Mouse (Mus musculus): ENCODE data around the gene Trim29. TPM values are rescaled to one million over a fixed set of nuclear protein-coding genes. Genes with fewer than 3 reads are reported as not detected.

Gene Trim29
- polyA plus RNA-seq, 1 experiment from 2014 or later = 2.4 TPM

- WGBS = 64% methylated on average over 5 of the region's 5 CpGs
- no peak overlapping the region for H3K9ac ChIP-seq (ENCODE audit: low read length)
- H3K4me1 ChIP-seq (ENCODE audit: control insufficient read depth, insufficient read depth, low read length) = no peaks in the 10 kb centered on the region
- no peak overlapping the region for H3K4me2 ChIP-seq (ENCODE audit: low read depth)
- no peaks in the 10 kb centered on the region for H3K27me3 ChIP-seq (ENCODE audit: control insufficient read depth, insufficient read depth, low read length)
- ATAC-seq (ENCODE audit: insufficient read depth, low FRiP score, low TSS enrichment) (no peak), DNase-seq (ENCODE audit: low spot score) (no peak)
- no peak overlapping the region for H3K4me3 ChIP-seq (ENCODE audit: low read depth, low read length)
- H3K9me3 ChIP-seq (ENCODE audit: control insufficient read depth, low read length) = no peaks in the 10 kb centered on the region
- no peaks in the 10 kb centered on the region for H3K36me3 ChIP-seq (ENCODE audit: control insufficient read depth, insufficient read depth, low read length)
- H3K27ac ChIP-seq (ENCODE audit: low read depth, low read length) = no peak overlapping the region
These were observed 27.4 kb downstream of the Trim29 start for GRCm38 (mm10) chr9:43338067-43338466.

DNA sequence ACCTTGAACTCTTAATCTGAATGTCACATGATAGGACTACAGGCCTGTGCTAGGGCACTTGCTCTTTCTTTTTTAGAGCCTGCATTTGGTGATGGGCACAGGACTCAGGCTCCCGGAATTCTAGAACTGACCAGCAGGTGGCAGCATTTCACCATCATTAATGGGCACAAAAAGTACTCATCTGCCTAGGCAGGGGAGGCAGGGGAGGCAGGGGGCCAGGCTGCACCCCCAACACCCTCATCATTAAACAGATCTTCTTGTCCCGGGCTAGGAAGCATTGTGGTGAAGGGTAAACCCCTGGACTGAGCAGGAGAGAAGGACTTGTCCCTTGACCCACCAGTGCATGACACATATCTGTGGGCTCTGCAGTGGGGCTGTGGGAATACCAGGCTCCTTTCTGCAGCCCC lies 29.0 kb downstream of the Trim29 start:
- Histone ChIP-seq H3K4me1 (ENCODE audit: control insufficient read depth, insufficient read depth, low read length) (no peaks in the 10 kb centered on the region), H3K36me3 (ENCODE audit: control insufficient read depth, insufficient read depth, low read length) (no peaks in the 10 kb centered on the region), H3K9ac (ENCODE audit: low read length) (no peak overlapping the region), H3K9me3 (ENCODE audit: control insufficient read depth, low read length) (no peaks in the 10 kb centered on the region), H3K27ac (ENCODE audit: low read depth, low read length) (no peak overlapping the region), H3K4me3 (ENCODE audit: low read depth, low read length) (no peak overlapping the region), H3K27me3 (ENCODE audit: control insufficient read depth, insufficient read depth, low read length) (no peaks in the 10 kb centered on the region), H3K4me2 (ENCODE audit: low read depth) (no peak overlapping the region)
- ATAC-seq (ENCODE audit: insufficient read depth, low FRiP score, low TSS enrichment) = peak; percentile 48; the same call in 1 of the 2 replicates
- 0% methylated on average over 2 of the region's 2 CpGs for WGBS
- DNase-seq (ENCODE audit: low spot score) = peak; percentile 81

DNA sequence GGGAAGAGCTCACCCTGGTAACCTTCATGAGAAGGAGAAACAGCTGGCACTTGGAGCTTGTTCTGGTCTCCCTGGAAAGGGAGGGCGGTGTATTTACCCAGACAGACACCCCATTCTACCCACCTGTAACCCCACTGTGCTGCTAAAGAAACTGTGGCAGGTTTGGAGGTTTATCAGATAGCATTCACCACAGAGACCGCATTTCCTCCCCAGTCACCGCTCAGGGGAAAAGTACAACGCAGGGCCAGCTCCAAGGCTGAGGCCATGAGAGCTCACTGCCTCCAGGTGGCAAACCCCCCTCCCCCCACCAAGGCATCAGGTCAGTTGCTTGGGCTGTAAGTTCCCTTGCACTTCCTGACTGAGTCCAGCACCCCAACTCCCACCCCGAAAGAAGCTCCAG lies 39.4 kb downstream of the Trim29 start:
- no peaks in the 10 kb centered on the region for H3K36me3 ChIP-seq (ENCODE audit: control insufficient read depth, insufficient read depth, low read length)
- no peaks in the 10 kb centered on the region for H3K4me1 ChIP-seq (ENCODE audit: control insufficient read depth, insufficient read depth, low read length)
- WGBS = 34% methylated on average over 5 of the region's 5 CpGs
- no peaks in the 10 kb centered on the region for H3K9me3 ChIP-seq (ENCODE audit: control insufficient read depth, low read length)
- H3K27ac ChIP-seq (ENCODE audit: low read depth, low read length) = no peak overlapping the region
- H3K4me3 ChIP-seq (ENCODE audit: low read depth, low read length) = no peak overlapping the region
- no peaks in the 10 kb centered on the region for H3K27me3 ChIP-seq (ENCODE audit: control insufficient read depth, insufficient read depth, low read length)
- H3K4me2 ChIP-seq (ENCODE audit: low read depth) = no peak overlapping the region
- H3K9ac ChIP-seq (ENCODE audit: low read length) = no peak overlapping the region
- ATAC-seq (ENCODE audit: insufficient read depth, low FRiP score, low TSS enrichment) (no peak), DNase-seq (ENCODE audit: low spot score) (no peak)

- Histone ChIP-seq H3K4me2 (ENCODE audit: low read depth) (no peak overlapping the region), H3K36me3 (ENCODE audit: control insufficient read depth, insufficient read depth, low read length) (no peaks in the 10 kb centered on the region), H3K27me3 (ENCODE audit: control insufficient read depth, insufficient read depth, low read length) (no peaks in the 10 kb centered on the region), H3K27ac (ENCODE audit: low read depth, low read length) (no peak overlapping the region), H3K4me1 (ENCODE audit: control insufficient read depth, insufficient read depth, low read length) (no peaks in the 10 kb centered on the region), H3K4me3 (ENCODE audit: low read depth, low read length) (no peak overlapping the region), H3K9ac (ENCODE audit: low read length) (no peak overlapping the region), H3K9me3 (ENCODE audit: control insufficient read depth, low read length) (no peaks in the 10 kb centered on the region)
- WGBS = 57% methylated on average over 9 of the region's 13 CpGs
- ATAC-seq (ENCODE audit: insufficient read depth, low FRiP score, low TSS enrichment) = no peak
- no peak for DNase-seq (ENCODE audit: low spot score)
These were observed 40.4 kb downstream of the Trim29 start for GRCm38 (mm10) chr9:43351015-43351414.

GRCm38 (mm10) chr9:43357011-43357410 lies 46.4 kb downstream of the Trim29 start:
- DNase-seq (ENCODE audit: low spot score) (no peak), ATAC-seq (ENCODE audit: insufficient read depth, low FRiP score, low TSS enrichment) (no peak)
- no peak overlapping the region for H3K27ac ChIP-seq (ENCODE audit: low read depth, low read length)
- no peaks in the 10 kb centered on the region for H3K9me3 ChIP-seq (ENCODE audit: control insufficient read depth, low read length)
- H3K4me2 ChIP-seq (ENCODE audit: low read depth) = no peak overlapping the region
- no peaks in the 10 kb centered on the region for H3K4me1 ChIP-seq (ENCODE audit: control insufficient read depth, insufficient read depth, low read length)
- H3K4me3 ChIP-seq (ENCODE audit: low read depth, low read length) = no peak overlapping the region
- no peak overlapping the region for H3K9ac ChIP-seq (ENCODE audit: low read length)
- H3K27me3 ChIP-seq (ENCODE audit: control insufficient read depth, insufficient read depth, low read length) = no peaks in the 10 kb centered on the region
- no peaks in the 10 kb centered on the region for H3K36me3 ChIP-seq (ENCODE audit: control insufficient read depth, insufficient read depth, low read length)

- Histone ChIP-seq H3K4me3 (ENCODE audit: low read depth, low read length) (no peak overlapping the region), H3K9ac (ENCODE audit: low read length) (no peak overlapping the region), H3K27me3 (ENCODE audit: control insufficient read depth, insufficient read depth, low read length) (no peaks in the 10 kb centered on the region), H3K36me3 (ENCODE audit: control insufficient read depth, insufficient read depth, low read length) (no peaks in the 10 kb centered on the region), H3K4me2 (ENCODE audit: low read depth) (no peak overlapping the region), H3K27ac (ENCODE audit: low read depth, low read length) (no peak overlapping the region), H3K4me1 (ENCODE audit: control insufficient read depth, insufficient read depth, low read length) (no peaks in the 10 kb centered on the region), H3K9me3 (ENCODE audit: control insufficient read depth, low read length) (no peaks in the 10 kb centered on the region)
- 26% methylated on average over 15 of the region's 15 CpGs for WGBS
- peak; percentile 21 for DNase-seq (ENCODE audit: low spot score)
- ATAC-seq (ENCODE audit: insufficient read depth, low FRiP score, low TSS enrichment) = no peak
These were observed 48.1 kb downstream of the Trim29 start for GRCm38 (mm10) chr9:43358591-43359323.

- WGBS = 92% methylated on average over 3 of the region's 3 CpGs
- Histone ChIP-seq H3K9me3 (ENCODE audit: control insufficient read depth, low read length) (no peaks in the 10 kb centered on the region), H3K27ac (ENCODE audit: low read depth, low read length) (no peak overlapping the region), H3K4me1 (ENCODE audit: control insufficient read depth, insufficient read depth, low read length) (no peaks in the 10 kb centered on the region), H3K9ac (ENCODE audit: low read length) (no peak overlapping the region), H3K4me3 (ENCODE audit: low read depth, low read length) (no peak overlapping the region), H3K4me2 (ENCODE audit: low read depth) (no peak overlapping the region), H3K27me3 (ENCODE audit: control insufficient read depth, insufficient read depth, low read length) (no peaks in the 10 kb centered on the region), H3K36me3 (ENCODE audit: control insufficient read depth, insufficient read depth, low read length) (no peaks in the 10 kb centered on the region)
- DNase-seq (ENCODE audit: low spot score) (no peak), ATAC-seq (ENCODE audit: insufficient read depth, low FRiP score, low TSS enrichment) (no peak)
These were observed 58.1 kb downstream of the Trim29 start for GRCm38 (mm10) chr9:43368781-43369180.

- Histone ChIP-seq H3K9me3 (ENCODE audit: control insufficient read depth, low read length) (no peaks in the 10 kb centered on the region), H3K4me1 (ENCODE audit: control insufficient read depth, insufficient read depth, low read length) (no peaks in the 10 kb centered on the region), H3K4me2 (ENCODE audit: low read depth) (no peak overlapping the region), H3K36me3 (ENCODE audit: control insufficient read depth, insufficient read depth, low read length) (no peaks in the 10 kb centered on the region), H3K27ac (ENCODE audit: low read depth, low read length) (no peak overlapping the region), H3K4me3 (ENCODE audit: low read depth, low read length) (no peak overlapping the region), H3K9ac (ENCODE audit: low read length) (no peak overlapping the region), H3K27me3 (ENCODE audit: control insufficient read depth, insufficient read depth, low read length) (no peaks in the 10 kb centered on the region)
- 82% methylated on average over 4 of the region's 4 CpGs for WGBS
- DNase-seq (ENCODE audit: low spot score) (no peak), ATAC-seq (ENCODE audit: insufficient read depth, low FRiP score, low TSS enrichment) (no peak)
These were observed 73.2 kb downstream of the Trim29 start for GRCm38 (mm10) chr9:43383871-43384270.

GRCm38 (mm10) chr9:43384400-43384799 lies 73.8 kb downstream of the Trim29 start:
- Histone ChIP-seq H3K27me3 (ENCODE audit: control insufficient read depth, insufficient read depth, low read length) (no peaks in the 10 kb centered on the region), H3K4me2 (ENCODE audit: low read depth) (no peak overlapping the region), H3K9ac (ENCODE audit: low read length) (no peak overlapping the region), H3K36me3 (ENCODE audit: control insufficient read depth, insufficient read depth, low read length) (no peaks in the 10 kb centered on the region), H3K9me3 (ENCODE audit: control insufficient read depth, low read length) (no peaks in the 10 kb centered on the region), H3K27ac (ENCODE audit: low read depth, low read length) (no peak overlapping the region), H3K4me1 (ENCODE audit: control insufficient read depth, insufficient read depth, low read length) (no peaks in the 10 kb centered on the region), H3K4me3 (ENCODE audit: low read depth, low read length) (no peak overlapping the region)
- DNase-seq (ENCODE audit: low spot score) = no peak
- no peak for ATAC-seq (ENCODE audit: insufficient read depth, low FRiP score, low TSS enrichment)
- 82% methylated on average over 3 of the region's 3 CpGs for WGBS
